Mouse (Mus musculus): ENCODE data around the gene Tmem88. TPM values are rescaled to one million over a fixed set of nuclear protein-coding genes. Genes with fewer than 3 reads are reported as not detected.
"Not testable (repeated sequence)": the region's sequence is repeated elsewhere in the genome, so short reads cannot be mapped to it uniquely, and the experiment has no call there.

Gene Tmem88
- total RNA-seq, 2 experiments from 2014 or later: 23.4 to 27.2 TPM

DNA sequence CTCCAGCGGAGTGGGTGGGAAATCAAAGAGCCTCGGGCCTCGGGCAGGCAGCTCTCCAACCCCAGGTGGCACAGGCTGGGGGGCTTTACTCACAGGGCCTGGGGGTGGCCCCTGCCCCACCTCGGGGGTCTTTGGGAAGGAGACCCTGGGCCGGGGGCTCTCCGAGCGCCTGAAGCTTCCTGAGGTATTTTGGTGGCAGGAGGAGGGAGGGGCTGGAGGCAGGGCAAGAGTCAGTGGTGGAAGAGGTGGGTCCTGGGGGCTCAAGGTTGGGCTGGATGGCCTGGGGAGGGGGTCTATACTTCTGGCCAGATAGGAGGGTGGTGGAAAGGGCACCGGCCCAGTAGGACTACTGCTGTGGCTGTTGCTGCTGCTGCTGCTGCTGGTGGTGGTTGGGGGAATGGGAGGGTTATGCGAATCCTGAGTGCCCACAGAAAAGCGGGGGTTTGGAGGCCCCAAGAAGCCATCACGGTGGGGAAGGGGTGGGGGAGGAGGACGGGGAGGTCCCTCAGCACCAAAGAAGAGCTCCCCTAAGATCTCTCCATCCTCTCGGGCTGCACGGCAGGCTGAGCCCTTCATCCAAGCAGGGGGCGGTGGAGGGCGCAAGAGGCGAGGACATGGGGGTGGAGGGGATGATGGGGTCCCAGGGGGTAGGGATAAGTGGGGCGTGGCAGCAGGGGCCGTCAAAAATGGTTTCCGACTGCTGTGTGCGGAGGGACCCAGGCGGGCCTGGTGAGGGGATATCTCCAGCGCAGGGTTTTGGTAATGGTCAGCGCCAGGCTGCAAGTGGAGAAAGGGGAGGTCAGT lies 7.6 kb upstream of the Tmem88 start:
- DNase-seq (ENCODE audit: low spot score in 2 of 2): no peak

DNA sequence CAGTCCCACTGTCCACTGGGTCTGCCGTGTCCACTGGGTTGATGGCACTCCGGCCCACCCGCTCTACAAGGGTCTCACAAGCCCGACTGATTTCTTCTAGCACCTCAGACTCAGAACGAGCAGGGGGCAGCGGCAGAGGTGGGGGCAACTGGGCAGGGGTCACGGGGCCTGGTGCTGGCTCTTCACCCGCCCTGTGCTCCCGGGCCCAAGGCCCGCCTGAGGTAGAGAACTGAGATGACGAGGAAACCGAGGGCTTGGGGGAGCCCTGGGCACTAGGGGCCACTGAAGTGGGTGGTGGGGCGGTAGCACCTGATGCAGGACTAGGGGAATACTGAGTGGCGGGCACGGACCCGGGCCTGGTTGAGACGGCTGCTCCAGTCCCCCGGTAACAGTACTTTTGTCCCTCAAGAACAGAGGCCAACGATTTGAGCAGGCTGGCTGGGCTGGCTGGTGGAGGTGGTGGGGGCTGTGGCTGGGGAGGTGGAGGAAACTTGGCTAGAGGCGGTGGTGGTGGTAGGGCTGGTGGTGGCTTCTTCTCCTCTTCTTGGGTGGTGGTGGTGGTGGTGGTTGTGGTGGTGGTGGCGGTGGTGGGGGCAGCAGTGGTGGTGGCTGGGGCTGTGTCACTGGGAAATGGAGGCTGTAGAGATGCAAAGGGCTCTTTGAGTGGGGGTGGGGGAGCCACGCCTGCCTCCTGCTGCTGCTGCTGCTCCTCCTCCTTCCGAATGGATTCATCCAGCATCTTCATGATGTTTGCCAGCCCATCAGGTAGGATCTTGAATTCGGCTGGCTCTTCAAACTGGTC lies 6.8 kb upstream of the Tmem88 start:
- no peak for DNase-seq (ENCODE audit: low spot score in 2 of 2)

GRCm38 (mm10) chr11:69403691-69404594 lies 5.9 kb upstream of the Tmem88 start:
- no peak for DNase-seq (ENCODE audit: low spot score in 2 of 2)

DNA sequence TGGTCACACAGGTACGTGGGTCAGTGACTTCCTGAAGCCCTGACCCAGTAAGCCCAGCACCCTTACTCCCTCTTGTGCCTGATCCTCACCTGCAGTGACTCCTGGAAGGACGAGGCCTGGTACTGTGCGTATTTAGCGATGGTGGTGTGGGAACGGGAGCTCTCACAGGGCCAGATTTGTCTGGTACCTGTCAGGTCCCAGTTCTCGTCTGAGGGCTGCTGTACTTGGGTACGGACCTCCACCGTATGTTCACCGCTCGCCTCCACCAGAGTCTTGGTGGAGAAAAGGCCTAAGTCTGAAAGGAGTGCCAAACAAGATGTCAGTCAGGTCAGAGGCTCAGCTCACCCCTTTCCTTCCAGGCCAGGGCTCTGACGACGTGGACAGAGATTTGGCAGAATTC lies 4.0 kb upstream of the Tmem88 start:
- DNase-seq (ENCODE audit: low spot score in 2 of 2): no peak

DNA sequence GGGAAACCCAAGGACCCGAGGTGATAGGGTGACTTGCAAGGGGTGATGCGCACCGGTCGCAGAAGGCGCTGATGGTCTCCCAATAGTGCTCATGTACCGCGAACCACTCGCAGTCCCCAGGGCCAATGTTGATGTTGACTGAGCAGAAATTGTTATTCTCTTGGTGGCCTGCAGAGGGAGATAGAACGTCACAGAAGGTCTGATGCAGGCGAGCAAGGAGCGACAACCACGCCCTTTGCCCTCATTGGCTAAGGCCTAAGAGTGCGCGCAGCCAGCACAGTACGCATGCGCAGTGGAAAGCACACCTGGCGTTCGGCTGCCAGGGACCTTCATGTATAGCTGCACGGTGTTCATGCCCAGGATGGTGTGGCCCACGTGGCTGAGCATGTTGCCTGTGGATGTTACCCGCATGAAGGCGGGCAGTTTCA lies 3.2 kb upstream of the Tmem88 start:
- DNase-seq (ENCODE audit: low spot score in 2 of 2): peak in 1 of 2 experiments; percentile 72

- DNase-seq (ENCODE audit: low spot score in 2 of 2): no peak
Observed at GRCm38 (mm10) chr11:69400083-69400850, 2.2 kb upstream of the Tmem88 start.

GRCm38 (mm10) chr11:69399201-69400082 lies 1.4 kb upstream of the Tmem88 start:
- DNase-seq (ENCODE audit: low spot score in 2 of 2): no peak

DNA sequence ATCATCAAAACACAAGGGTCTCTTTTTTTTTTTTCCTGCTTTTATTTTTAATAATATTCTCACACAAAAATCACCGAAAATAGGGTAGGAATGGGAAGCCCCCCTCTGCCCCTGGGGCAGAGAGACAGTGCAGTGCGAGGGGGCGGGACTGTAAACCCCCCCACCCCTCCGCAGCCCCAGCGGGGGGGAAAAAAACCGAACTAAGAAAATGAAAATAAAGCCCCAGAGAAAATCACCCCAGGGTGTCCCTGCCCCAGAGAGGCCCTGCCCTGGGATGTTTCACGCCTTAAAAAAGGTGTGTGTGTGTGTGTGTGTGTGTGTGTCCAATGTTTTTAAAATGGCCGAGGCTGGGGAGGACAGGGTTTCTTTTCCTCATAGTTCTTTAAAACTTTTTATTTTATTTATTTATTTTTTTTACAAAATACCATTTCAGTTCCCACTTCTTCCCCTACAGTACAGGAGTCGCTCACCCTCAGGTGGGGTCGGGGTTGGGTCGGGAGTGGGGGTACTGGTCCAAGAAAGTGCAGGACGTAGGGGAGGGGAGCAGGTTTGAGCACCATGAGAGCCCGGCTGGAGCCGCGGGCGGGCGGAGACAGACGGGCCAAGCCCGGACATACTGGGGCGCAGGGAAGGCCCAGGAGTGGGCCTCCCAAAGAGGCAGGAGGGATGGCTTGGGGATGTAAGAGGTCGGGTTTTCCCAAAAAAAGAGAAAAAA lies 609 bp upstream of the Tmem88 start:
- DNase-seq (ENCODE audit: low spot score in 2 of 2): no peak

GRCm38 (mm10) chr11:69397581-69398057 lies 415 bp downstream of the Tmem88 start:
- DNase-seq (ENCODE audit: low spot score in 2 of 2): no peak

DNA sequence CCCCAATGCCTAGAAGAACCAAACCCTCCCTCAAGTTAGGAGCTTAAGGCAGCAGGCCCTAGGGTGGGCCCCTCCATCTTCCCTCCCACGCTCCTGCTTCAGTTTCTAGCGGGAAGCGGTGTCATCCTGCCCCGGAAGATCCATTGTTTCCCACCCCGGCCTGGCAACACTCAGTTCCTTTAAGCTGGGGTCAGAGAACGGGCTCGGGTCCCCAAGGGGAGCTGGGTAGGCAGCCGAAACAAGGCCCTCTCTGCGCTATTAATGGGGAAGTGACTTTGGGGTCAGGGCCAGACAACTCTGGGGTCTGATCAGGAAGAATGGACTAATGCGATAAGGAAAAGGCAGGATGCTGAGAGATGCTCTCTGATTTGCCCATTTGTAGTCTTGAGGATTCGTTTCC lies 1.3 kb downstream of the Tmem88 start:
- no peak for DNase-seq (ENCODE audit: low spot score in 2 of 2)

- DNase-seq (ENCODE audit: low spot score in 2 of 2): peak; percentile 68 to 87
Observed at GRCm38 (mm10) chr11:69395634-69396373, 2.2 kb downstream of the Tmem88 start.

DNA sequence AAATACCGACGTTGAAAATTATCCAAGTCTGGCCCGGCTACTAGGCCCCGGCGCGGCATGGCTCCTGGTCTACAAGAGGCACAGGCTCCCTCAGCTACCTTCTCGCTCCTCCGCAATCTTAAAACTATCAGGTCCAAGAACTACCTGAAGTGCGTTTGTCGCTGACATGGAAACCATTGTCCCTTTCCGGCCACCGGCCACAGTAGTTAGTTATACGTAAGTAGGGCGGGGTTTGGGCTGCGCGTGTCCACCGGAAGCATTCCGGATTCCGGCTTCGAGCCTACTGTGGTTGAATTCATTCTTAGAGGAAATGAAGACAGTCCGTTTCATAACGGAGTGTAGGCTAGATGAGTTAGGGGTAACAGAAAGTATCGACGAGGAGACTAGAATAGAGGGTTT lies 2.8 kb downstream of the Tmem88 start, which contains the start of the genes Naa38 and Cyb5d1:
Gene Naa38 (plus strand): TSS at position 253 of the 399 bp plus-strand sequence.
Gene Cyb5d1 (minus strand): TSS at position 397 of the 399 bp plus-strand sequence.
- peak in 1 of 2 experiments; percentile 77 for DNase-seq (ENCODE audit: low spot score in 2 of 2)

DNA sequence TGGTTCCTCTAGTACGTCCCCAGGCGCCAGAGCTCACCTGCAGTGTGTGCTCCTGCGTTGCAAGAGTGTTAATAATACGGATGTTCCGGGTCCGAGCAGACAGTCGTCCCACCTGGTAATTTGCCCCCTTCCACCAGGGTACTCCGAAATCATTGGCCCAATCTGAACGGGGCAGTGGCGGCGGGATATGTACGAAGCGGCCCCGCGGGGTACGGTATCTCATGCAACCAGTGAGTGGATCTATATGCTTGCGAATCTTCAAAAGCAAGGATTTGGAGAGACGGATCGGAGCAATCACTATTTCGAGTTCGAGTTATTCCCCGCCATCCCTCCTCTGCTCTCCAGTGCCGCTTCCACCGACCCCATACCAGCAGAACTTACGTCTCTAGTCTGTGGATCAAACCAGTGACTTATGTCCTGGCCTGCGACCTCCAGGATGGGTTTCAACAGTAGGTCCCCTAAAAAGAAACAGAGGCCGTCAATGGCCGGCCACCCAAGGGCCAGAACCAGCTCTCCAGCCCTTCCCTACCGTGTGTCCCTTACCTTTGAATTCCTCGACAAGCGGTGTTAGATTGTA lies 3.4 kb downstream of the Tmem88 start:
- not testable (repeated sequence) for DNase-seq (ENCODE audit: low spot score in 2 of 2)

DNA sequence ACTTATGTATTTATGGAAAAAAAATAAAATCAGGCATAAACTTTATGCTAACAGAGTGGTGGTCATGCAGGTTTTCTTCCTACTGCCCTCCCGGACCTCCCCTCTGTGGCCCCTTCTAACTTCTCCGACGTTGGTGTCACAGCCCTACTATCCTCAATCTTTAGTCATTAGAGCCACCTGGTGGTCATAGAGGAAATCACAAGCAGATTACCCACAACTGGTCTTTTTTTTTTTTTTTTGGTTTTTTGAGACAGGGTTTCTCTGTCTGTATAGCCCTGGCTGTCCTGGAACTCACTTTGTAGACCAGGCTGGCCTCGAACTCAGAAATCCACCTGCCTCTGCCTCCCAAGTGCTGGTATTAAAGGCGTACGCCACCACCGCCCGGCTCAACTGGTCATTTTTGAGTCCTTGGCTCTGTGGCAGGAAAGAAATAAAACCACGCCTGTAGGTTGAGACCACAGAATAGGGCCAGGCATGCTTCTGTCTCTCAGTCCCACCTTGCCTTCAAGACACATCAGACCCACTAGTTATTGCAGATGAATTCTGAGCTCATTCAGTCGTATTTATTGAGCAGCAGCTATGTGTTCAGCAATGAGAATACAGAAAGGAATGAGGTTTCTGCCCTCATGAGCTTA lies 7.5 kb downstream of the Tmem88 start:
- no peak for DNase-seq (ENCODE audit: low spot score in 2 of 2)

DNA sequence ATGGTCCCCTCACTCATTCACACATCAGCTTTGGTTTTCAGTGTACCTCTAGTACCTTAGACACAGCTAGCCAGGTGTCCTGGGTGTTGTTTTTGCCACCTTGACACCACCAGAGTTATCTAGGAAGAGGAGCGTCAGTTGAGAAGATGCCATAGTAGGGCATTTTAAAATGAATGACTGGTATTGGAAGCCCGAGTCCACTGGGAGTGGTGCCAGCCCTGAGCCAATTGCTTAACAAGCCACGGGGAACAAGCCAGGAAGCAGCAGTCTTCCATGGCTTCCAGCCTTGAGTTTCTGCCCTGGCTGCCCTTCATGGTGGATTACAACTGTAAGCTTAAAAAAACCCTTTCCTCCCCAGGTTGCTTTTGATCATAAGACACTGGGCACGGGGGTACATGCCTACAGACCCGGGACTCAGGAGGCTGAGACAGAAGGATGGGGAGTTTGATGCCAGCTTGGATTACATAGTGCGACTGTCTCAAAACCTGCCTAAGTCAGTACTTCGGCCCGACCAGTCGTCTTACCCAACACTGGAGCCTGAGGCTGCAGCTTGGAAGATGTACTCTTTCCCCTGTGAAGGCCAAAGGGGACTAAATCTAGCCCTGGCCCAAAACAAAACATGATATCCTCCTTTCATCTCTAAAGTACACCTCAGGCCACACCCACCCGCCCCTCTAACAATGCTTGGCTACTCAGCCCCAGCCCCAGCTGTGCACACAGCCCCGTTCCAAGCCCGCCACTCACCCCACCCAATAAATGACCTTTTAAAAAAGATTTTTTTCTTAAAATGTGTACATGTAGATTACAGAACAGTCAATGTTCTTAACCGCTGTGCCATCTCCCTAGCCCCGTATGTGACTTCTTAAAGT lies 8.3 kb downstream of the Tmem88 start:
- no peak for DNase-seq (ENCODE audit: low spot score in 2 of 2)

DNA sequence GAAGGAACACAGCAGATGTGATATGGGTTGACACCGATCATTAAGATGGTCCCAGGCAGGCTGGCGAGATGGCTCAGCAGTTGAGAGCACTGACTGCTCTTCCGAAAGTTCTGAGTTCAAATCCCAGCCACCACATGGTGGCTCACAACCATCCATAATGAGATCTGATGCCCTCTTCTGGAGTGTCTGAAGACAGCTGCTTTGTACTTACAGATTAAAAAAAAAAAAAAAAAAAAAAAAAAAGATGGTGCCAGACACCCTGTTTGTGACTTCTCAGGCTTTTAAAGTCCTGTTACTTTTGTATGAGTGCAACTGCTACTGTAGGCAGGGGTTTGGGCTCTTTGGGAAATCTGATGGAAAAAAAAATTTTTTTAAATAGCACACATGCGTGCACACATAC lies 9.4 kb downstream of the Tmem88 start:
- DNase-seq (ENCODE audit: low spot score in 2 of 2): no peak

Measured in adrenal gland, postnatal 4 days (tissue).